Mouse (Mus musculus): ENCODE data around the gene Zfp709.

- no peak for TF ChIP-seq CTCF (IDR thresholded peaks at IDR 0.05; ENCODE audit: insufficient read depth, low read depth, low read length)
- no peak for TF ChIP-seq POLR2A (IDR thresholded peaks at IDR 0.05; ENCODE audit: insufficient read depth, low read depth, low read length)
These were observed 30.5 kb downstream of the Zfp709 start for GRCm38 (mm10) chr8:71912286-71912685.
